Mouse (Mus musculus) spleen, adult 18-20 months (tissue): ENCODE measurements around the gene Agtrap.

ENCODE experiments used
- DNase-seq, 2 experiments: peaks; one replicate each; pipeline ENCODE4 v3.0.0; 2022; ENCODE audit warnings: mixed read lengths in 2 of 2

Gene Agtrap

GRCm38 (mm10) chr4:148101801-148102527, 14.1 kb upstream of the Agtrap start:
- peak in 1 of 2 experiments; percentile 49 for DNase-seq

DNA sequence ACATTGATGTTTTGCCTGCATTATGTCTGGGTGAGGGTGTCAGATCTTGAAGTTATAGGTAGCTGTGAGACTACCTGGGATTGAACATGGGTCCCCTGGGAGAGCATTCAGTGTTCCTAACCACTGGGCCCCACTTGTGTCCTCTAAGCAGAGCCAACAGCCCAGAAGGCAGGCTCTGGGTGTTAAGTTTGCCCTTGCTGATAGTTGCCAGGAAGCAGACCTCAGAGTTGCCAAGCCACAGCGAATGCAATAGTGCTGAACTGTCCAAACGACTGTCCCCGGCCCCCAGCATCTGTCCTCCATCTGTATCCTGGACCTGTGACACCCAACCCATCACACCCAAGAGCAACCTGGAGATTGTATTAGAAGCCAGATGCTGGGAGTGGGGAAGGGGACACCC, 10.8 kb upstream of the Agtrap start:
- no peak for DNase-seq

DNA sequence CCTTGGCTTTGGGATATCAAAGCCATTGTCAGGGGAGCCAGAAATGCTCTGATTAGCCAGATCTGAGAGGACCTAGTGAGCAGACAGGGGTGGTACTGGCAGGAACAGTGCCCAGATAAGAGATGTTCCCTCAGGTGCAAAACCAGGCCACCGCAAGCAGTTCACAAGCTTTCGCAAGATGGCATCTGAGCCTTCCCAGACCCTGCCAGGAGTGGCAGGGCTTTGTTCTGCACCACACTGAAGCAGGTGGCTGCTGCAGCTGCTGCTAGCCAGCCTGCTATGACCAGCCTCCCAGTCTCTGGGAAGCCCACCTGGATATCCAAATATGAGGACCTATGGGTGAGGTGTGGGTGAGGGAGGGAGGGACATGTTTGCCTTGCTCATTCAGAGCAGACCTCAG, 10.1 kb upstream of the Agtrap start:
- no peak for DNase-seq

DNA sequence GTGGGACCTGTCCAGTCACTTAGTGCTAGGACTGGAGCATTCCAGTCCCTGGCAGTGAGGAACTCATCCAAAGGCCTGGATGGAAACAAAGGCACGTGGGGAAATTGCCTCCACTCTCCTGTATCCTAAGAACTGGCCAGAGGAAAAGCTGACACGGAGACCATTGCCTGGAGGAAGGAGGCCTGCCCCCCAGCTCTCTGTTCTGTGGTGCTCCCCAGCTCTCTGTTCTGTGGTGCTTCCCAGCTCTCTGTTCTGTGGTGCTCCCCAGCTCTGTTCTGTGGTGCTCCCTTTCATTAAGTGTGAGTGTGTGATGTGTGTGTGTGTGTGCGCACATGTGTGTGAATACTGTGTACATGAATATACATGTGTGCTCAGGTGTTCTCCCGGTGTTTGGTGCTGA, 7.2 kb upstream of the Agtrap start:
- no peak for DNase-seq

DNA sequence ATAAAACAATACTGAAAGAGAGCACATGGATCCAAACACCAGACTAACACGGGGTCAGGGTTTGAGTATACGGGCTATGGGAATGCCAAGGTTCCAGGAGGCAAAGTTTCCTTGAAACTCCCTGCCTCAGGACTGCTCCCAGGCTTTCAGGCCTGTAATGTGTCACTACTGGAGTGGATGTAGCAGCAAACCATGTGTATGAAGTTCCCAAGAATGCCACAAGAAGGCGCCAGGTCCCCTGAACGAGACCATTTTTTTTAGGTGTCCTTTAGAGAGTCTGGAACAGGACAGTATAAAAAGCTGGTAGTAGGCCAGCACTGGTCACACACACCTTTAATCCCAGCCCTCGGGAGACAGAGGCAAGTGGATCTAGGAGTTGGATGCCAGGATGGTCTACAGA, 6.3 kb upstream of the Agtrap start:
- DNase-seq: no peak

DNA sequence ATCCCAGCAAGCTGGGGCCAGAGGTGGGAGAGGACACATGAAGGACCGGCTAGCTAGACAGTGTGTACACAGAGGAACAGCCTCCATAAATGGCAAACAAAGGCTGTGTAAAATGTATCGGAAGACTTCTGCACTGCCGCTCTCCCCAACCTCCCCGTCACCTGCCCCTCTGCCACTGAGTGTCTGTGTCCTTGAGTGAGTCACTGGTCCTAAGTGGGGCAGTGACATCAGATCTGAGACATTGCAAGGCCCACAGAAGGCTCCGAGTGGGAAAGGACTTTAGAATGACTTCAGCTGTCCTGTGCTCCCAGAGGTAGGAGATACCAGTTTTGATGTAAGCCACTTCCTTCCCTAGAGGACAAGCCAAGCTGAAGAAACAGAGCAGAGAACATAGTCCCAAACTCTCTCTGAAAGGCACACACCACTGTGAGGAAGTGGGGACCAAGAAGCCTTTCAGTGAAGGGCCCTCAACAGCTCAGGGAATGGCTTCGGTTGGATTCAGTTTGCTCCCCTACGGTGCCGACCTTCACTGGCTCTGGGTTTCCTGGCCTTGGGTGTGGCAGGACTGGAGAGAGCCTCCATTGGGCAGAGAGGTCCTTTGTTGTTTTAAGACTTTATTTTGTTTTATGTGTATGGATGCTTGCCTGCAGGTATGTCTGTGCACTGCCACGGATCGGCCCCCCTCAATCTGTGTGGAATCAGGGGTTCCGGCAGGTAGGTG, 4.9 kb upstream of the Agtrap start:
- DNase-seq: no peak

DNA sequence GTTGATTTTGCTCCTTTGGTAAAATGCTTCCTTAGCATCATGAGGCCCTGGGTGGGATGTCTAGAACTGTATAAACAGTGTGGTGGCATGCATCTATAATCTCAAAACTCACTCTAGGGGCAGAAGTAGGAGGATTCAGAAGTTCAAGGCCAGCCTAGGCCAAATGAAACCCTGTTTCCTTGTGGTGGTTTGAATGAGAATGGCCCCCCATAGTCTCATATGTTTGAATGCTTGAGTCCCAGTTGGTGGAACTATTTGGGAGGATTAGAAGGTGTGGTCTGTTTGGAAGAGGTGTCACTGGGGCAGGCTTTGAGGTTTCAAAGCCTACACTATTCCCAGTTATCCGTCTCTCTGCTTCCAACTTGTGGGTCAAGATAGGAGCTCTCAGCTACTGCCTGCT, 3.4 kb upstream of the Agtrap start:
- no peak for DNase-seq

DNA sequence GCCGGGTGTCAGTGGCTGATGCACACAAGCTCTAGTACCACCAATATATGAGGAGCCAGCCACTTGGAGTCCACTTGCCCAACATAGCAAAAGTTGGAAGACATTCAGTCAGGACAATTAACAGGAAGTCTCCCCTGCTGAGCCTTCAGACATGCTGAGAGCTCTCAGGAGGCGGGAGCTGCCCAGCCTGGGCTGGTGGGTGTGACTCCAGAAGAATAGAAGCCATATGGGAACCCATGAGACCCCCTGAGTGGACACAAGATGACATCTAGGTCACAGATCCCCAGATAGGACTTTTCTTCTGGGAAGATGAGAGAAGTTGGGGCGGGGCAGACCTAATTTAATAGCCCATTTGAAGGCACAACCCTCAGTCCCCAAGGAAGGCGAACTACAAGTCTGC, 1.3 kb upstream of the Agtrap start:
- DNase-seq: no peak

DNA sequence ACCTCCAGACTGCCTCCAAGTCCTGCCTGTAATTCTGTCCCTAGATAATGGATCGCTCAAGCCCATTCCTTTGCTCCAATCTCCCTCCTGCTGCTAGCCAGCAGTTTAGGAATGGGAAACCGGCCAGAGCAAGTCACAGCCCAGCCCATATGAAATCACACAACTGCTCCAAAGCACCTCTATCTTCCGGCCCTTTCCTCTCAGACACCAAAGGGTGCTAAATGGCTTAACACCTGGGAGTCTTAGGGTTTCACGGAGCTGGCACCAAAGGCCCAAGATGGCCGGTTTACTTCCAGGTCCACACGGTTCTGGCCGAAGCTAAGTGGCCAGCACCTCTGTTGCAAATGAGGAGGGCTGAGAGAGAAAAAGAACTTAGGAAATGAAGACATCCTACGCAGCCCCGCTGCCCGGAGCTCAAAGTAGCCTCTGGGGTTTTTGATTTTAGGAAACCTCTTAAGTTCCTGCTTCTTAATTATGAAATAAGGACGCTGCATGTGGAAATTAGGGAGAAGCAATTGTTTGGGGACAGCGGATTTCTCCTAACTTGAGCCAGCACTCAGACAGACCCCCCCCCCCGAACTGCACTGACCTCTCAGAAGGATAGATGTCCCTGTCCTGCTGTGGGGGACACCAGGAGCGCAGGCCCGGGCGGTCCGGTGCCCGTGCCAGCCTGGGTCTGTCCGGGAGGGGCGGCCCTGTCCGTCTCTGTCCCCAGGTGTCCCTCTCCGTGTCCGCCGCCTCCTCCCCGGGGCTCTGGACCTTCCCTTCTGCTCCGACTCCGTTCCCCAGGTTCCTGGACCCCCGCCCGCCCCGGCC, 532 bp downstream of the Agtrap start:
- no peak for DNase-seq

- DNase-seq: no peak
These were observed 1.9 kb downstream of the Agtrap start for GRCm38 (mm10) chr4:148085907-148086305.

DNA sequence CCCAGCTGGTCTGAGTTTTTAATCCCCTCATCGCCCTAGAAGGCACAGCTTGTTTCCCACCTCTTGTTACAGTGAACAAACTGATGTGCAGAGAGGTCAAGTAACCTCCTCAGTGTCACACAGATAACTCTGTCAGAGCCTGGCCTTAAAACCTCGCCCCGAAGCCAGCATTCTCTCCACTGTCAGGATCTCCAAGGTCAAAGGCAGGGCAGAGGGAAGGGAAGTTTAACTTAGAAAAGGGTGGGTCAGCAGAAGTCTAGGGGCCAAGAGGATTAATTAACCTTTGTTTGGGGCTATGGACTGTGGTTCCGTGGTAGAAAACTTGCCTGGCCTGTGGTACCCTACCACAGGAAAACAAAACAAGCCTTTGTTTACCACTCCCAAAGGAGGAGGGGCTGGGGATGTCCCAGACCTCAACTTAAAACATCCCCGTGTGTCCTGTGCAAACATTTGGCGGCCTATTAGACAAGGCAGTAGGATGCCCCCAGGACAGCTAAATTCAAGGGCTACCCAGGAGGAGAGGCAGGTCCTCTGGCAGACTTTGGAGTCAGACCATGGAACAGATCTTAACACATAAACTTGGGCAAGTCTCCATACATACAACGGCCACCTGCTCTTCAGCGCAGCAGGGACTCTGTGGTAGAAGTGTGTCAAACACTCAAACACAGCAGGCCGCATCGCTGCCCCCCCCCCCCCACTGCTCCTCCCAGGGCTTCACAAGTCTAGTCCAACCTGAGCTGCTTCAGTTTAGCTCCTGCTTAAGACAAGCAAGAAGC, 2.5 kb downstream of the Agtrap start:
- DNase-seq: no peak

DNA sequence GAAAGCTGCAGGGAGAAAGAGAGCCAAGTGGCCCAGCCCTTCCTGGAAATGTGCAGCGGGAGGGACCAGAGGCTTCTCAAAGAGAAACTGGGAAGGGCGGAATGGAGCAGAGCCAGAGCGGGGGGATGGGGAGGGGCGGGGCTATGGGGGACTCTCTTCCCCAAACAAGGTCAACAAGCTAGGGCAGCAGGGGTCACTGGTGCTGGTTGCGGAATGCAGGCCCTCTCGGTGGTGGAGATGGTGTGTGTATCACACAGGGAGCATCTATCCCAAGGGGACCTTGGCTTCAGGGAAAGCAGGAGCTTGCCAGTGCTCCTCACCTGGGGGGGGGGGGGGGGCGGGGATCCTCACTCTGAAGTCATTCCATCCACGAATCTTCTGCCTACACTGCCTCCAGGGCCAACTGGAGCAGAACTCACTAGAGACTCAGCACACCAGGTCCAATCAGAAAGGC, 3.5 kb downstream of the Agtrap start:
- DNase-seq: no peak

DNA sequence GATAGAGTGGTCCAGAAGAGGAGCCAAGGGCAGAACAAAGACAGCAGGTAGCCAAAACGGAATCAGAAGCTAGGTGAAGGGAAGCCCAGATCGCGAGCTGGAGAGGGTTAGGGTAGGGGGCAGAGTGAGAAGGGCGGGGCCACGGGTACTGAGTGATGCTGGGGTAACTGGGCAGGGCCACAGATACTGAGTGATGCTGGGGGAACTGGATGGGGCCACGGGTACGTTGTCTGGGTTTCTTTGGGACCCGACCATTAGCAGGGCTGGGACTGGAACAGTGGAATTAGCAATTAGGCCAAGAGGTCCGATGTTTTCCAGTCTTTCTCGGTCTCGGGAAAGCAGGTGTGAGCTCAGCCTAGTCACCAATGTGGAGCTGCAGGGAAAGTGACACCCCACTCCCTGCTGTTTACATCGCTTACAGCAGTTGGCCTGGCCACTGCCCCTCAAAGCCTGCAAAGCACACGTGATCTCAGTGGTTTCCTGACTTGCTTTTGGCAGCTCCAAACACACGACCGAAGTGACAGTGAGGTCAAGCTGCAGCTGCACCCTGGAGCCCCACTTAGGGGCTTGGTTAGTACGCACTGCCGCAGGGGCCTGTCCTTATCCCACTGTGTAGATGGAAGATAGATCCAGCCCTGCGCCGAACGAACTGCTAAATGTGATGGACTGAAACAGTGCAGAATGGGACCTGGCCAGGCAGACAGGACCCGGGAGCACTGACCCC, 4.5 kb downstream of the Agtrap start:
- DNase-seq: peak in 1 of 2 experiments; percentile 48

GRCm38 (mm10) chr4:148082257-148083044, 5.4 kb downstream of the Agtrap start:
- DNase-seq: peak in 1 of 2 experiments; percentile 60

- no peak for DNase-seq
These were observed 6.6 kb downstream of the Agtrap start for GRCm38 (mm10) chr4:148081201-148081600.

DNA sequence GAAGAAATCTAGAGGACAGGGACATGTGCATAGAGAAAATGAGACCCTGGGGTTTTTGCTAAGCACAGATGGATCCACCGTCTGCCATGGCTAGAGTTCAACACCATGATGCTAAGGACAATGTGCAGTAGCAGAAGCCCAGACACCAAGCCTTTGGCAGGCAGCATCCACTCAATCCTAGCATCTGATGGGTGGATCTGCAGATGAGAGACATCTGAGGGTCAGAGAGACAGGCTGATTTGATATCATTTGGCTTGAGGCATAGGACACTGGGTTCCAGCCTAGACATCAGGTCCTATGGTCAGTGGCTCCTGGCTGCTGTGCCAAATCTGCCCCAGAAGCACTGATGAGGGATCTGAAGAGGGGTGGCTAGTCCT, 7.2 kb downstream of the Agtrap start:
- no peak for DNase-seq

DNA sequence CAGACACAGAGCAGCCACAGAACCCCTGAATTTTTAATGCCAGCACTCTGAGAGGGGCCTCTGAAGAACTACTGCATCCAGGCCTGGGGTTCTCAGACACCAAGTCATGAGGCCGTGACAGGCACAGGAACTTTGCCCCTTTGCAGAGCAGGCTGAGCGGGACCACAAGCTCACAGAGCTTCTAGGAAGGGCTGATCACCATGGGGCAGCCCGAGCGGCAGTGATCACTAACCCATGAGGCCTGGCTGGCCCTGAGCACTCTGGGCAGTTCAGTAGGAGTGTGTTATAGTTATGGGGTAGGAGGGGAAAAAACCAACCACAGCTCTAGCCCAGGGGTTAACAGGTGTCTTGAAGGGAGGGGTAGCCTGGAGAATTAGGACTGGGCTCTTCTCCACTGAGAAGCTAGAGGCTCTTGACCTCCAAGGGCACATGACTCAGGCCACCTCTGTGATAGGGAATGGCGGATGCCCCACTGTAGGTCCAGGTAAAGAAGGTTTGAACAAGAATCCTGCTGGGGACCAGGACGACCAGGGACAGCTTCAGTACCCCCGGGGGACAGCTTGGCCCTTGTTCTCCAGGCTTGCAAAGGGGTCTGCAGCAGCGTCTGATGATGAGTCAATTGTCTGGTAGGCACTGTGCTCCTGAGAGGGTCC, 7.8 kb downstream of the Agtrap start:
- no peak for DNase-seq

DNA sequence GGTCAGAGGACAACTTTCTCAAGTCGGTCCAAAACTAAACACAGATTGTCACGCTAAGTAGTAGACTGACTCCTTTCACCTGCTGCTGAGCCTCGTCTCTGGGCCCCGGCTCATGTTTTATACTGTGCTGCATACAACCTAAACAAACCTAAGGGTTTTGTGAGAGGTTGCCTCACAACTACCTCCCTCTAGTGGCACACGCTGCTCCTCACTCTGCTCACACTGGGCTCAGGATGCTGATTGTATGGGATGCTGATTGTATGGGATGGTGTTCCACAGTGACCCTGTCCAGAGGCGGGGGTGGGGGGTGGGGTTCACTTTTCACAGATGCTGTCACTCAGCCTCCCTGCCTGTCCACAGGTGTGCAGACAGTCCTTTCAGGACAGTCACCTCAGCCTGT, 8.6 kb downstream of the Agtrap start:
- DNase-seq: no peak

DNA sequence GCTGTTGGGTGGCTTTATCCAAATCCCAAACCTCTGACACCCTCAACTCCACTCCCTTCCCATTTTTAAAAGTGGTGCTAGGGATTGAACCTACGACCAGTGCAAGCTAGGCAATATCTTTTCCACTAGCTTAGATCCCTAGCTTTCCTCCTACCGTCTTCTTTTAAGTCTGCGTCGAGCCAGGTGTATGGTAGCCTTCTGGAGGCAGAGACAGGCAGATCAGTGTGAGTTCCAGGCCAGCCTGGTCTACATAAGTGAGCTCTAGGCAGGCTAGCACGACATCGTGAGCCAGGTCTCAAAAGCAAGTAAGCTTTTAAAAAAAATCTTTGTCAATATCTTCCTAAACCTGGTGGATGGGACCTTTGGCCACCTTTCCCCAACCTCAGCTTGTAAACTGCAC, 11.9 kb downstream of the Agtrap start:
- DNase-seq: no peak

- peak; percentile 46 to 69 for DNase-seq
These were observed 12.6 kb downstream of the Agtrap start for GRCm38 (mm10) chr4:148075259-148075658.
